Mouse (Mus musculus): ENCODE measurements at regions not wholly inside any gene's neighbourhood (a gene's known extent, or its start where the extent isn't known, plus 50 kb on each side); places are given as distances from the start of the nearest gene placed in this dataset.

- TF ChIP-seq CTCF (IDR thresholded peaks at IDR 0.05; ENCODE audit: low read depth) (peak; percentile 40), EP300 (optimal IDR thresholded peaks at IDR 0.05) (no peak)
Measured at GRCm38 (mm10) chr17:49208315-49208820, 219.8 kb upstream of the Mocs1 start.
